Mouse (Mus musculus) MEL (cell line): ENCODE data around the gene Nras. TPM values are rescaled to one million over a fixed set of nuclear protein-coding genes. Genes with fewer than 3 reads are reported as not detected.

ENCODE experiments used
- DNase-seq: peaks from one replicate; pipeline ENCODE4 v3.0.0; 2011; ENCODE audit warnings: low read depth, low spot score
- H3K27ac ChIP-seq: 2 replicates; pipeline ENCODE4 v1.5.1; 2012; ENCODE audit warnings: low read depth, mild to moderate bottlenecking, control low read depth, low read length, moderate library complexity; ENCODE audit not compliant: control insufficient read depth
- H3K27me3 ChIP-seq, 2 experiments: fragments of 150-350 bp in 1 of 2; sonication (generic) in 1 of 2; 2 replicates each; pipeline ENCODE4 v1.6.1; 2012; ENCODE audit warnings: low read length in 2 of 2, mild to moderate bottlenecking in 2 of 2, improper control_type of control experiment in 1 of 2, moderate library complexity in 1 of 2; ENCODE audit not compliant: insufficient read depth in 2 of 2, control insufficient read depth in 1 of 2
- H3K36me3 ChIP-seq, 2 experiments: 2 replicates each; pipeline ENCODE4 v1.6.1; 2012 to 2014; ENCODE audit warnings: low read length in 2 of 2, improper control_type of control experiment in 1 of 2, inconsistent platforms in 1 of 2, mild to moderate bottlenecking in 1 of 2; ENCODE audit not compliant: insufficient read depth in 2 of 2, control insufficient read depth in 1 of 2
- H3K4me1 ChIP-seq, 2 experiments: fragments of 150-350 bp in 1 of 2; sonication (generic) in 1 of 2; 2 replicates each; pipeline ENCODE4 v1.6.1; 2012; ENCODE audit warnings: low read length in 2 of 2, improper control_type of control experiment in 1 of 2, mild to moderate bottlenecking in 1 of 2; ENCODE audit not compliant: insufficient read depth in 2 of 2, control insufficient read depth in 1 of 2
- H3K4me3 ChIP-seq, 2 experiments: fragments of 150-350 bp in 1 of 2; sonication (generic) in 1 of 2; 2 replicates each; pipeline ENCODE4 v1.5.1; 2012; ENCODE audit warnings: low read depth in 2 of 2, low read length in 2 of 2, mild to moderate bottlenecking in 2 of 2, moderate library complexity in 2 of 2, control low read depth in 1 of 2, improper control_type of control experiment in 1 of 2; ENCODE audit not compliant: control insufficient read depth in 1 of 2, insufficient read depth in 1 of 2
- H3K79me2 ChIP-seq: 2 replicates; pipeline ENCODE4 v1.6.1; 2012; ENCODE audit warnings: mild to moderate bottlenecking, low read length, moderate library complexity; ENCODE audit not compliant: control insufficient read depth, poor library complexity, insufficient read depth
- H3K9ac ChIP-seq: 2 replicates; pipeline ENCODE4 v1.6.1; 2012; ENCODE audit warnings: low read depth, mild to moderate bottlenecking, control low read depth, low read length, moderate library complexity; ENCODE audit not compliant: control insufficient read depth, poor library complexity, severe bottlenecking
- H3K9me3 ChIP-seq: fragments of 150-350 bp; sonication (generic); replicated peaks from 2 replicates; pipeline ENCODE4 v1.6.1; 2012; ENCODE audit warnings: mild to moderate bottlenecking, low read length, improper control_type of control experiment, moderate library complexity; ENCODE audit not compliant: insufficient read depth
- EP300 ChIP-seq, 2 experiments: IDR thresholded peaks; 2 replicates each; pipeline ENCODE4 v1.6.1; 2011; ENCODE audit warnings: improper control_type of control experiment in 2 of 2, low read length in 2 of 2, low read depth in 1 of 2, mild to moderate bottlenecking in 1 of 2
- HCFC1 ChIP-seq: IDR thresholded peaks from 2 replicates; pipeline ENCODE4 v1.6.1; 2012; ENCODE audit warnings: low read depth, mild to moderate bottlenecking, inconsistent platforms, low read length, improper control_type of control experiment, moderate library complexity
- MEF2A ChIP-seq: IDR thresholded peaks from 2 replicates; pipeline ENCODE4 v1.6.1; 2014; ENCODE audit warnings: low read depth, mild to moderate bottlenecking, inconsistent platforms, low read length, improper control_type of control experiment; ENCODE audit not compliant: poor library complexity, insufficient replicate concordance, severe bottlenecking; ENCODE audit errors: extremely low read depth
- NELFE ChIP-seq: IDR thresholded peaks from 2 replicates; pipeline ENCODE4 v1.6.1; 2011; ENCODE audit warnings: low read depth, low read length, improper control_type of control experiment
- polyA plus RNA-seq, 2 experiments: library from polyadenylated mRNA; stranded (reverse) in 1 of 2; unstranded in 1 of 2; fragments of >175 nt in 1 of 2; fragments of >200 nt in 1 of 2; gene quantifications; 2 replicates each; pipeline versions ENCODE4 v1.2.1 to v1.2.4; 2012; ENCODE audit warnings: low replicate concordance in 2 of 2, low read depth in 1 of 2; ENCODE audit not compliant: insufficient read length in 2 of 2, insufficient read depth in 1 of 2, missing spikeins in 1 of 2
- total RNA-seq: library from RNA; depleted of rRNA; stranded (reverse); fragments of 300-350 nt; gene quantifications from 2 replicates; pipeline ENCODE4 v1.2.3, GENCODE M21; 2012; rRNA removed

Nras gene
- total and polyA plus RNA-seq, 3 experiments, result 92.0 to 193 (median 95.3) TPM

GRCm38 (mm10) chr3:103112216-103112615 is 54.1 kb downstream of the Nras start:
- Histone ChIP-seq H3K27me3 (no peaks in the 10 kb centered on the region), H3K79me2 (no peaks in the 10 kb centered on the region; the same call in 1 of the 2 replicates), H3K9ac (no peak overlapping the region), H3K4me1 (peaks cover 4 to 13% of the 10 kb centered on the region in 2 experiments), H3K36me3 (peaks cover 0 to 10% of the 10 kb centered on the region in 2 experiments; a peak in 2 of 4 replicates), H3K4me3 (no peak overlapping the region), H3K27ac (no peak overlapping the region), H3K9me3 (no peaks in the 10 kb centered on the region)
- DNase-seq, result peak; percentile 72
- TF ChIP-seq EP300 (IDR thresholded peaks at IDR 0.05; ENCODE audit: low read depth in 1 of 2, low read length in 2 of 2) (peak in 1 of 2 experiments; percentile 35; a peak in 1 of 4 replicates), NELFE (no peak), HCFC1 (no peak), MEF2A (no peak)

Other genes with a start within 250 kb of the Nras start
- gene Sycp1, start 122.2 kb upstream of the Nras start, total RNA-seq, result 0.08 TPM in 1 of 2 replicates, not detected in the other
- gene Sycp1, start 122.2 kb upstream of the Nras start, polyA plus RNA-seq, result 1 to 10 TPM in 1 of 2 experiments, not detected in 1; 4.3 TPM
- gene Nr1h5, start 94.2 kb upstream of the Nras start, total RNA-seq, result not detected in 2 replicates
- under 1 TPM in 1 of 2 experiments, not detected in 1; 0.03 TPM for gene Nr1h5, start 94.2 kb upstream of the Nras start, polyA plus RNA-seq
- gene Sike1, start 62.6 kb upstream of the Nras start, total RNA-seq, result 15.7 and 18.2 TPM in 2 replicates
- 10 to 100 TPM in 1 of 2 experiments, not detected in 1; 27.0 TPM for gene Sike1, start 62.6 kb upstream of the Nras start, polyA plus RNA-seq
- gene Csde1, start 37.9 kb upstream of the Nras start, total RNA-seq, result 189 and 197 TPM in 2 replicates
- 100 to 1,000 TPM; 142 to 202 TPM for gene Csde1, start 37.9 kb upstream of the Nras start, polyA plus RNA-seq
- 0.08 TPM in 1 of 2 replicates, not detected in the other for gene Ampd1, start 15.7 kb downstream of the Nras start, total RNA-seq
- gene Ampd1, start 15.7 kb downstream of the Nras start, polyA plus RNA-seq, result under 1 TPM in 1 of 2 experiments, not detected in 1; 0.18 TPM
- 5.0 and 5.2 TPM in 2 replicates for gene Dennd2c, start 44.3 kb downstream of the Nras start, total RNA-seq
- gene Dennd2c, start 44.3 kb downstream of the Nras start, polyA plus RNA-seq, result 1 to 10 TPM in 1 of 2 experiments, not detected in 1; 8.0 TPM
- gene Bcas2, start 113.4 kb downstream of the Nras start, total RNA-seq, result 115 and 117 TPM in 2 replicates
- 100 to 1,000 TPM in 1 of 2 experiments, not detected in 1; 166 TPM for gene Bcas2, start 113.4 kb downstream of the Nras start, polyA plus RNA-seq
- gene Trim33, start 221.0 kb downstream of the Nras start, total RNA-seq, result 20.2 and 21.0 TPM in 2 replicates
- 10 to 100 TPM in 1 of 2 experiments, not detected in 1; 30.4 TPM for gene Trim33, start 221.0 kb downstream of the Nras start, polyA plus RNA-seq